Mouse (Mus musculus): ENCODE measurements around the gene Arhgef39. TPM values are rescaled to one million over a fixed set of nuclear protein-coding genes. Genes with fewer than 3 reads are reported as not detected.

The Arhgef39 gene
- polyA plus RNA-seq, 1 experiment from 2014 or later, result 49.8 TPM

GRCm38 (mm10) chr4:43457124-43457523, 42.4 kb downstream of the Arhgef39 start:
- 23% methylated on average over 8 of the region's 8 CpGs for WGBS
- H3K27ac ChIP-seq, result no peak overlapping the region
- DNase-seq (ENCODE audit: low spot score), result no peak
- H3K4me1 ChIP-seq, result peaks cover 30% of the 10 kb centered on the region
- no peaks in the 10 kb centered on the region for H3K9me3 ChIP-seq (replicated peaks)
- H3K4me3 ChIP-seq, result no peak overlapping the region
- no peaks in the 10 kb centered on the region for H3K36me3 ChIP-seq
- peaks cover 46% of the 10 kb centered on the region for H3K27me3 ChIP-seq (ENCODE audit: low read depth, poor library complexity, severe bottlenecking)

GRCm38 (mm10) chr4:43456470-43456869, 43.0 kb downstream of the Arhgef39 start:
- Histone ChIP-seq H3K27ac (no peak overlapping the region), H3K9me3 (replicated peaks) (no peaks in the 10 kb centered on the region), H3K27me3 (ENCODE audit: low read depth, poor library complexity, severe bottlenecking) (peaks cover 53% of the 10 kb centered on the region), H3K36me3 (no peaks in the 10 kb centered on the region), H3K4me1 (peaks cover 30% of the 10 kb centered on the region), H3K4me3 (no peak overlapping the region)
- no peak for DNase-seq (ENCODE audit: low spot score)
- WGBS, result 27% methylated on average over 4 of the region's 4 CpGs

- Histone ChIP-seq H3K27me3 (ENCODE audit: low read depth, poor library complexity, severe bottlenecking) (peaks cover 57% of the 10 kb centered on the region), H3K4me1 (peaks cover 24% of the 10 kb centered on the region), H3K4me3 (peak within 1 kb of the TSS; percentile 41), H3K36me3 (no peaks in the 10 kb centered on the region), H3K27ac (0 out of 2 replicates have a peak within 1 kb of the TSS, but pooled peaks have one; percentile 34), H3K9me3 (replicated peaks) (no peaks in the 10 kb centered on the region)
- WGBS, result 29% methylated on average over 20 of the region's 20 CpGs
- no peak for DNase-seq (ENCODE audit: low spot score)
Observed at GRCm38 (mm10) chr4:43454041-43454836, 45.3 kb downstream of the Arhgef39 start, which contains the start of gene Cd72. Gene Cd72 (minus strand): TSS chr4:43454628.

- under 1% methylated on average over 18 of the region's 18 CpGs for WGBS
- H3K36me3 ChIP-seq, result peaks cover 3% of the 10 kb centered on the region
- peaks cover 57% of the 10 kb centered on the region for H3K27me3 ChIP-seq (ENCODE audit: low read depth, poor library complexity, severe bottlenecking)
- peaks cover 24% of the 10 kb centered on the region for H3K4me1 ChIP-seq
- H3K9me3 ChIP-seq (replicated peaks), result no peaks in the 10 kb centered on the region
- 0 out of 2 replicates have a peak overlapping the region, but pooled peaks have one; percentile 34 for H3K27ac ChIP-seq
- peak; percentile 47 for DNase-seq (ENCODE audit: low spot score)
- peak overlapping the region; percentile 41 for H3K4me3 ChIP-seq
Observed at GRCm38 (mm10) chr4:43453413-43453812, 46.1 kb downstream of the Arhgef39 start.

- DNase-seq (ENCODE audit: low spot score), result no peak
- peaks cover 52% of the 10 kb centered on the region for H3K27me3 ChIP-seq (ENCODE audit: low read depth, poor library complexity, severe bottlenecking)
Observed at GRCm38 (mm10) chr4:43452315-43452714, 47.2 kb downstream of the Arhgef39 start.

GRCm38 (mm10) chr4:43448554-43448953, 50.9 kb downstream of the Arhgef39 start:
- Histone ChIP-seq H3K27ac (no peak overlapping the region), H3K9me3 (replicated peaks) (no peaks in the 10 kb centered on the region), H3K4me1 (peaks cover 16% of the 10 kb centered on the region), H3K4me3 (no peak overlapping the region), H3K27me3 (ENCODE audit: low read depth, poor library complexity, severe bottlenecking) (peaks cover 25% of the 10 kb centered on the region), H3K36me3 (peaks cover 39% of the 10 kb centered on the region)
- 85% methylated on average over 3 of the region's 3 CpGs for WGBS
- no peak for DNase-seq (ENCODE audit: low spot score)

More at GRCm38 (mm10) chr4:43452315-43452714, 47.2 kb downstream of the Arhgef39 start:
- Histone ChIP-seq H3K27ac (no peak overlapping the region), H3K4me3 (no peak overlapping the region), H3K36me3 (peaks cover 13% of the 10 kb centered on the region), H3K9me3 (replicated peaks) (no peaks in the 10 kb centered on the region), H3K4me1 (peaks cover 23% of the 10 kb centered on the region)
- WGBS, result 52% methylated on average over 11 of the region's 11 CpGs

- Histone ChIP-seq H3K27me3 (ENCODE audit: low read depth, poor library complexity, severe bottlenecking) (peaks cover 12% of the 10 kb centered on the region), H3K27ac (no peak overlapping the region), H3K4me3 (no peak overlapping the region), H3K36me3 (peaks cover 39% of the 10 kb centered on the region), H3K9me3 (replicated peaks) (no peaks in the 10 kb centered on the region), H3K4me1 (peaks cover 10% of the 10 kb centered on the region)
- 94% methylated on average over 13 of the region's 13 CpGs for WGBS
- no peak for DNase-seq (ENCODE audit: low spot score)
Observed at GRCm38 (mm10) chr4:43447251-43447650, 52.2 kb downstream of the Arhgef39 start.

Other genes starting within 250 kb of the Arhgef39 start
- 0.14 and 0.45 TPM in 2 replicates for gene Atp8b5, start 232.5 kb downstream of the Arhgef39 start, polyA plus RNA-seq (2016; fragmentation: Nextera tagmentation; extraction: Ambion mirVana)
- 3.4 and 5.8 TPM in 2 replicates for gene Rusc2, start 117.7 kb downstream of the Arhgef39 start, polyA plus RNA-seq (2016; fragmentation: Nextera tagmentation; extraction: Ambion mirVana)
- gene Fam166b, start 70.6 kb downstream of the Arhgef39 start, polyA plus RNA-seq (2016; fragmentation: Nextera tagmentation; extraction: Ambion mirVana), result 0.18 TPM in 1 of 2 replicates, not detected in the other
- 7.5 and 9.7 TPM in 2 replicates for gene Tesk1, start 57.8 kb downstream of the Arhgef39 start, polyA plus RNA-seq (2016; fragmentation: Nextera tagmentation; extraction: Ambion mirVana)
- 2.0 and 2.3 TPM in 2 replicates for gene Cd72, start 45.1 kb downstream of the Arhgef39 start, polyA plus RNA-seq (2016; fragmentation: Nextera tagmentation; extraction: Ambion mirVana)
- gene Sit1, start 16.0 kb downstream of the Arhgef39 start, polyA plus RNA-seq (2016; fragmentation: Nextera tagmentation; extraction: Ambion mirVana), result not detected in 2 replicates
- gene Ccdc107, start 6.8 kb downstream of the Arhgef39 start, polyA plus RNA-seq (2016; fragmentation: Nextera tagmentation; extraction: Ambion mirVana), result 44.3 and 50.8 TPM in 2 replicates
- 1.0 and 1.3 TPM in 2 replicates for gene Car9, start 7.3 kb upstream of the Arhgef39 start, polyA plus RNA-seq (2016; fragmentation: Nextera tagmentation; extraction: Ambion mirVana)
- gene Tpm2, start 24.1 kb upstream of the Arhgef39 start, polyA plus RNA-seq (2016; fragmentation: Nextera tagmentation; extraction: Ambion mirVana), result 45.4 and 60.0 TPM in 2 replicates
- gene Creb3, start 62.6 kb upstream of the Arhgef39 start, polyA plus RNA-seq (2016; fragmentation: Nextera tagmentation; extraction: Ambion mirVana), result 27.3 and 40.5 TPM in 2 replicates
- gene Tln1, start 63.0 kb upstream of the Arhgef39 start, polyA plus RNA-seq (2016; fragmentation: Nextera tagmentation; extraction: Ambion mirVana), result 46.8 and 51.1 TPM in 2 replicates
- gene Rgp1, start 79.0 kb upstream of the Arhgef39 start, polyA plus RNA-seq (2016; fragmentation: Nextera tagmentation; extraction: Ambion mirVana), result 22.7 and 30.0 TPM in 2 replicates
- gene Gba2, start 79.2 kb upstream of the Arhgef39 start, polyA plus RNA-seq (2016; fragmentation: Nextera tagmentation; extraction: Ambion mirVana), result 24.3 and 29.2 TPM in 2 replicates
- 0.44 TPM in 1 of 2 replicates, not detected in the other for gene Msmp, start 84.8 kb upstream of the Arhgef39 start, polyA plus RNA-seq (2016; fragmentation: Nextera tagmentation; extraction: Ambion mirVana)
- gene Npr2, start 132.2 kb upstream of the Arhgef39 start, polyA plus RNA-seq (2016; fragmentation: Nextera tagmentation; extraction: Ambion mirVana), result 2.8 and 4.8 TPM in 2 replicates
- gene Spag8, start 153.9 kb upstream of the Arhgef39 start, polyA plus RNA-seq (2016; fragmentation: Nextera tagmentation; extraction: Ambion mirVana), result 1.0 and 1.2 TPM in 2 replicates
- gene Hint2, start 156.8 kb upstream of the Arhgef39 start, polyA plus RNA-seq (2016; fragmentation: Nextera tagmentation; extraction: Ambion mirVana), result 61.9 and 66.4 TPM in 2 replicates
- gene Tmem8b, start 169.3 kb upstream of the Arhgef39 start, polyA plus RNA-seq (2016; fragmentation: Nextera tagmentation; extraction: Ambion mirVana), result 2.2 and 3.4 TPM in 2 replicates
- gene Fam221b, start 169.4 kb upstream of the Arhgef39 start, polyA plus RNA-seq (2016; fragmentation: Nextera tagmentation; extraction: Ambion mirVana), result 1.6 and 1.7 TPM in 2 replicates
- not detected in 2 replicates for gene Olfr70, start 201.1 kb upstream of the Arhgef39 start, polyA plus RNA-seq (2016; fragmentation: Nextera tagmentation; extraction: Ambion mirVana)
- not detected in 2 replicates for gene Olfr71, start 210.6 kb upstream of the Arhgef39 start, polyA plus RNA-seq (2016; fragmentation: Nextera tagmentation; extraction: Ambion mirVana)
- 0.35 and 0.40 TPM in 2 replicates for gene Hrct1, start 227.5 kb upstream of the Arhgef39 start, polyA plus RNA-seq (2016; fragmentation: Nextera tagmentation; extraction: Ambion mirVana)
- gene Spaar, start 230.3 kb upstream of the Arhgef39 start, polyA plus RNA-seq (2016; fragmentation: Nextera tagmentation; extraction: Ambion mirVana), result 0.05 and 0.10 TPM in 2 replicates

Data from limb, embryonic 10.5 days (tissue).